Mouse (Mus musculus) CD4-positive, CD25-positive, alpha-beta regulatory T cell, adult 2 months (primary cell): ENCODE measurements around the gene Spns1.
"Not testable (repeated sequence)": the region's sequence is repeated elsewhere in the genome, so short reads cannot be mapped to it uniquely, and the experiment has no call there.

Experiments
- DNase-seq: peaks from one replicate; pipeline ENCODE4 v3.0.0-alpha.2; 2012; ENCODE audit warnings: low read depth, low spot score

Spns1 gene

GRCm38 (mm10) chr7:126340206-126340618, 37.0 kb downstream of the Spns1 start:
- DNase-seq: peak; percentile 67

GRCm38 (mm10) chr7:126339521-126339971, 37.7 kb downstream of the Spns1 start:
- DNase-seq: peak; percentile 46

- no peak for DNase-seq
Observed at GRCm38 (mm10) chr7:126338906-126339305, 38.3 kb downstream of the Spns1 start.

GRCm38 (mm10) chr7:126335556-126335955, 41.7 kb downstream of the Spns1 start:
- peak; percentile 57 for DNase-seq

GRCm38 (mm10) chr7:126332691-126333090, 44.6 kb downstream of the Spns1 start:
- no peak for DNase-seq

GRCm38 (mm10) chr7:126330693-126331092, 46.6 kb downstream of the Spns1 start:
- no peak for DNase-seq

GRCm38 (mm10) chr7:126329907-126330645, 47.2 kb downstream of the Spns1 start:
- peak; percentile 49 for DNase-seq

- DNase-seq: not testable (repeated sequence)
Observed at GRCm38 (mm10) chr7:126328848-126329247, 48.4 kb downstream of the Spns1 start.

- not testable (repeated sequence) for DNase-seq
Observed at GRCm38 (mm10) chr7:126325576-126326273, 51.5 kb downstream of the Spns1 start.

GRCm38 (mm10) chr7:126324791-126325190, 52.5 kb downstream of the Spns1 start:
- no peak for DNase-seq

GRCm38 (mm10) chr7:126323729-126324128, 53.5 kb downstream of the Spns1 start:
- DNase-seq: peak; percentile 92
